Mouse (Mus musculus): ENCODE measurements around the gene Rab33b. TPM values are rescaled to one million over a fixed set of nuclear protein-coding genes. Genes with fewer than 3 reads are reported as not detected.
"Not testable (repeated sequence)": the region's sequence is repeated elsewhere in the genome, so short reads cannot be mapped to it uniquely, and the experiment has no call there.

The Rab33b gene
- total RNA-seq (2014; fragmentation: Nextera tagmentation) (6.4 and 7.8 TPM in 2 replicates), total RNA-seq (2017) (8.9 and 13.7 TPM in 2 replicates)

- ATAC-seq (replicated peaks; ENCODE audit: poor library complexity, severe bottlenecking), result peak; percentile 84
These were observed at the start of gene Rab33b for GRCm38 (mm10) chr3:51483741-51484359. Rab33b (plus strand) TSS chr3:51483920.

GRCm38 (mm10) chr3:51434364-51434763 lies 49.4 kb upstream of the Rab33b start:
- not testable (repeated sequence) for ATAC-seq (replicated peaks; ENCODE audit: poor library complexity, severe bottlenecking)

DNA sequence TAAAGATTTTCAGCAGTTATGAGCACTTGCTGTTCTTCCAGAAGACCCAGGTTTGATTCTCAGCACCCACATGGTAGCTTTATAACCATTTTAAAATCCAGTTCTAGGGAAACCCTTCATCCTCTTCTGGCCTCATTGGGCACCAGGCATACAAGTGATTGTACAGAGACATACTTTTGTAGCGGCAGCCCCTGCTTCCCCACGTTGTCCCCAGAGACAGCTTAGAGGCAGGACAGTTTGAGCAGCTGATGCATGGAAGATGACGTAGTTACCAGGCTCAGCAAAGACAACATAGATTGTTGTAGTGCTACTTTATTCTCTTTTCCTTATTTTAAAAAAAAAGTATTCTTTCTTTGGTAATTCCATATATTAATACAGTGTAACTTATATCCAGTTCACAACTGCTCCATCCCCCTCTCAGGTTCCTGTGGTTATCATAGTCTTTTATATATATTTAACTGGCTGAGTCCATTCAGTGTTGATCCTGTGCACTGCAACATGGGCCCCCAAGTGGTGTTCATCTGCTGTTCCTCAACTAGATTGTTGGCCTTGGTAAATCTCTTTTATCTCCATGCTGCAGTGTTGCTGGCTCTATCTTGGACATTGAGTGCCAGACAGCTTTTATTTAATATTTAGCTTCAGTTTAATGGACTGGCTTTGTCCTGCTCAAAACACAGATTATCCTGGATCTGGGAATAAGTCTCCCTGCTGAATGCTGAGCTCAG lies 48.7 kb upstream of the Rab33b start:
- no peak for ATAC-seq (replicated peaks; ENCODE audit: poor library complexity, severe bottlenecking)

DNA sequence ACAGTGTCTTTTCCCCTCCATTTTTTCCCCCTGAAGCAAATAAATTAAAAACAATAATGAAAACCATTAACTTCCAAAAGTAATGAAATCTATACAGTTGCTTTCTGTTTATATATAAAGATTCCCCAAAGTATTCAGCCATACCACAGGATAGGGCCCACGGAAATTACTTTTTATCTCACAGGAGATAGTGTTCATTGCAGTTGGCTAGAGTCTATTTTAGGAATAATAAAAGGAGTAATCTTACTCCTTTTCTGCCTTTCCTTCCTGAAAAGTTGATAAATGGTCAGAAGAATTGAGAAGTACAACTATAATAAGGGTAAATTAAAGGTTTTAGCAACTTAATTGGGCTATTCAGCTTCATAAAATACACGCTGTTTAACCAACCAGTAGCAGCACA lies 15.2 kb upstream of the Rab33b start:
- ATAC-seq (replicated peaks; ENCODE audit: poor library complexity, severe bottlenecking), result no peak

DNA sequence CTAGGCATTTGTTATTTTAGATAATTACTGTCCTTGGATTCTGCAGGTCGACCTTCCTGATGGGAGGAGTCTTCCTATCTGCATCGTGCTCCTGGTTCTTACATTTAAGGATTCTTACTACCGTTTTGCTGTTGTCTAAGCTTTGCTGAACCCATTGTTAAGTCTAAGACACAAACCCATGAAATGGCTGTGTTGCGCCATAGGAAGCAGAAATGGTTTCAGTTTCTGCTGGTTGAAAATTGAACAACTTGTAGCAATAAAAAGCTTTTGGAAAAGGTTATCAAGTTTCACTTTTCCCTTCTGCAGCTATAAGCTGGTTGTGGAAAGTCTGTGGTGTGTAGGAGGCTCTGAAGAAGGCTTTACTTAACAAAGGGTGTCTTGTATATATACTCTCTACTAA lies 8.0 kb upstream of the Rab33b start:
- ATAC-seq (replicated peaks; ENCODE audit: poor library complexity, severe bottlenecking), result peak; percentile 75

- no peak for ATAC-seq (replicated peaks; ENCODE audit: poor library complexity, severe bottlenecking)
These were observed 3.8 kb upstream of the Rab33b start for GRCm38 (mm10) chr3:51479893-51480292.

DNA sequence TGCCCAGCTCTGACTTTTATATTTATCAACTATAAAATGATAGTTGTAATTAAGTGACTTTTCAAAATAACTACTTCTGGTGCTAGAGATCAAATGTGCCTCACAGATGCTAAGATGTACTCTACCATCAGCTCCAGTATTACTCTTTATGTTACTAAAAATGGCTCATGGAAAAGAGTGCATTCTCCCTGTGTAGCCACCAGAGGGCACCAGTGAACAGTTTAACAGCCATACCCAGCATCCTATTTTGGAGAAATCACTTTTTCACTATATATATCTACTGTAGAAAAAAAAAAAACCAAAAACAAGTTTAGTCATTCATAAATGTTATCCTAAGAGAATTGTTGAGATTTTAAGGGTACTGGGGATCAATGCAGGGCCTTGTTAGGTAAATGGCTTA lies 2.7 kb upstream of the Rab33b start:
- 0 out of 2 replicates have a peak, but pooled peaks have one; percentile 19 for ATAC-seq (replicated peaks; ENCODE audit: poor library complexity, severe bottlenecking)

DNA sequence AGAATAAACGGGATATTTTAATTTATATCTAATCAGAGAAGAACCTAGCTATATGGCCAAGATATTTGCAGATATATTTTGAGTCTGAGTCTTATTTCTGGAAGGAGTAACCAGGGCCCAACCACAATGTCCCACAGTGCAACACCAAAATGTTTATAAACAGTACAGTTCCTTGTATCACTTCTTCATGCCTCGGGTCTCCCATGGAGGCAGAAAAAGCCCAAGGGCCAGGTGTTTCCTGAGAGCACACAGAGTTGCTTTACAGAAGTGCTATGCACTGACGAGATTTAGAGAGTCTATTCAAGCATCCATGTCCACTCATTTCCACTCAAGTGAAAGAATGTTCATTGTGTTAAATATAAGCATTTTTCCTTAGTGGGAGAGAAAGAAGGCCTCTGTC lies 1.8 kb upstream of the Rab33b start:
- no peak for ATAC-seq (replicated peaks; ENCODE audit: poor library complexity, severe bottlenecking)

GRCm38 (mm10) chr3:51482781-51483180 lies 939 bp upstream of the Rab33b start:
- ATAC-seq (replicated peaks; ENCODE audit: poor library complexity, severe bottlenecking), result no peak

GRCm38 (mm10) chr3:51484370-51484769 lies 650 bp downstream of the Rab33b start:
- ATAC-seq (replicated peaks; ENCODE audit: poor library complexity, severe bottlenecking), result peak; percentile 2; the same call in 1 of the 2 replicates

GRCm38 (mm10) chr3:51485347-51485746 lies 1.6 kb downstream of the Rab33b start:
- peak; percentile 29 for ATAC-seq (replicated peaks; ENCODE audit: poor library complexity, severe bottlenecking)

DNA sequence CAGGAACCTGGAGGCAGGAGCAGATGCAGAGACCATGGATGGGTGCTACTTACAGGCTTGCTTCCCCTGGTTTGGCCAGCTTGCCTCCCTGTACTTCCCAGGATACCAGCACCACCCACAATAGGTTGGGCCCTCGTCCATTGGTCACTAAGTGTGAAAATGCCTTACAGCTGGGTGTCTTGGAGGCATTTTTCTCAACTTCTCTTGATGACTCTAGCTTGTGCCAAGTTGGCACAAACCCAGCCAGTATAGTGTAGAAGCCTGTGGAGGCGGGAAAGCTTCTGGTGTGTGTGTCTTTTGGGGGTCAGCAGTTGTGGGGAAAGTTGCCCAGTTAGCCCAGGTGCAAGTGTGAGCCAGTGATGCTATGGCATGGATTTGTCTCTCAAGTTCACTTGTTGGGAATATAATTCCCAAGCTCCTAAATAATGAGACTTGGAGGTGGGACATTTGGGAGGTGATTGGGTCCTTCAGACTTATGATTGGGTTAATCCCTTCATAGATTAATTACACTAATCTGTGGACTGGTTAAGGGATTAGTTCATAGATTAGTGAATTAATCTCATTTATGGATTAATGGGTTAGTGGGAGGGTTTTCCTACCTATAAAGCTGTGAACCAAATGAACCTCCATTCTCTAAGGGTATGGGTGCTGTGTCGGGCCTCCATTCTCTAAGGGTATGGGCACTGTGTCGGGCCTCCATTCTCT lies 2.9 kb downstream of the Rab33b start:
- ATAC-seq (replicated peaks; ENCODE audit: poor library complexity, severe bottlenecking), result no peak

DNA sequence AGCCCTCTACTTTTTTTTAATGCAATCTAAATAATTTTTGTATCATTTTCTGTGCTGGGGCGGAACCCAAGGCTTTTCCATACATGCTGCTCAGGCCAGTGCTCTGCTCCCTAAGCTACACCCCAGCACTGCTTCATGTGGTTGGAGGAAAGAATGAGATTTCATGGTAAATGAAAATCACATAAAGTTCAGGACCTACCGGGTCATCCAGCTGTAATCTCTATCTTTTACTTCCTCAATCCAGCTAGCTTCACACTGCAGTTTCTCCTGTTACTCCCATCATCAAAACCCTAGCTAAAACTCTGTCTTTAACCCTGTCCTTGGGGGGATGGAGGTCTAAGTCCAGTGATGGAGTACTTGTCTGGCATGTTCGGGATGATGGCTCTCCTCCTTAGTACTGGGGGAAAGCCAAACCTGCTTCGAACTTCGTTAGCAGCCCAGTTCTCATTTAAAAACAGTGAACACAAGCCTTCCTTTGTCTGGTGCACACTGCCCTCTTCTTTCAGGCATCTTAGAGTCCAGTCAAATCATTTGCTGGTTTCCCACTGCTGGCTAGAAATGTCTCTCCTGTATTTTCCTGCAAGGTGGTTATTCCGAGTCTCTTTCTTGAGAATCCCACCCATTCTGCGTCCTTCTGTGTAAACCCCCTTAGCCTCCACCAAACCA lies 6.5 kb downstream of the Rab33b start:
- no peak for ATAC-seq (replicated peaks; ENCODE audit: poor library complexity, severe bottlenecking)

DNA sequence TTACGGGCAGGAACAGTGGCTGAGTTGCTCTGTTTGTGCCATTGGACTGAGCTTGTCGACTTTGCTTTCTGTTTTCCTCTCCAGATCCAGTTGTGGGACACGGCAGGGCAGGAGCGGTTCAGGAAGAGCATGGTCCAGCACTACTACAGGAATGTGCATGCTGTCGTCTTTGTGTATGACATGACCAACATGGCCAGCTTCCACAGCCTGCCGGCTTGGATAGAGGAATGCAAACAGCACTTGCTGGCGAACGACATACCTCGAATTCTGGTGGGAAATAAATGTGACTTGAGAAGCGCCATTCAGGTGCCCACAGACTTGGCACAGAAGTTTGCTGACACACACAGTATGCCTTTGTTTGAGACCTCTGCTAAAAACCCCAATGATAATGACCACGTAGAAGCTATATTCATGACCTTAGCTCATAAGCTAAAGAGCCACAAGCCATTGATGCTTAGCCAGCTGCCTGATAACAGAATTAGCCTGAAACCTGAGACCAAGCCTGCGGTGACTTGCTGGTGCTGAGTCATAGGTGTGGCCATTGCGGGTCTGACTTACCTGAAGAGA lies 9.6 kb downstream of the Rab33b start:
- ATAC-seq (replicated peaks; ENCODE audit: poor library complexity, severe bottlenecking), result no peak

GRCm38 (mm10) chr3:51494466-51494865 lies 10.7 kb downstream of the Rab33b start:
- ATAC-seq (replicated peaks; ENCODE audit: poor library complexity, severe bottlenecking), result peak; percentile 44; the same call in 1 of the 2 replicates

- no peak for ATAC-seq (replicated peaks; ENCODE audit: poor library complexity, severe bottlenecking)
These were observed 11.9 kb downstream of the Rab33b start for GRCm38 (mm10) chr3:51495646-51496045.

DNA sequence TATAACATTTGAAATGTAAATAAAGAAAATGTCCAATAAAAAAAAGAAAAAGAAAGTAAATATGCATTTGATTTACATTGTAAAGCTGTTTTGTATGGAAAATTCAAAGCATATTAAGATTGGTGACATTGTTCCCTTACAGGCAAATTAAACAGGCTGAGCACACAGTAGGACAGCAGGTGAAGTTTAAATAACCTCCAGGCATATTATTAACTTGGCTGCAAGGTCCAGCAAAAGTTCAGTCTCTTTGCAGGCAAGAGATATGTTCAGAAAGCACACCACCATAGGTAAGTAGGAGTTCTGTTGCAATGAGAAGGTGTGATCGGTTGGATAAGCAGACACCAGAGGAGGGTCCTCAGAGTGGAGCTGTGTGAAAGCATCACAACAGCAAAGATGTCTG lies 14.3 kb downstream of the Rab33b start:
- ATAC-seq (replicated peaks; ENCODE audit: poor library complexity, severe bottlenecking), result no peak

GRCm38 (mm10) chr3:51498659-51499058 lies 14.9 kb downstream of the Rab33b start:
- no peak for ATAC-seq (replicated peaks; ENCODE audit: poor library complexity, severe bottlenecking)

- ATAC-seq (replicated peaks; ENCODE audit: poor library complexity, severe bottlenecking), result no peak
These were observed 16.2 kb downstream of the Rab33b start for GRCm38 (mm10) chr3:51499876-51500275.

DNA sequence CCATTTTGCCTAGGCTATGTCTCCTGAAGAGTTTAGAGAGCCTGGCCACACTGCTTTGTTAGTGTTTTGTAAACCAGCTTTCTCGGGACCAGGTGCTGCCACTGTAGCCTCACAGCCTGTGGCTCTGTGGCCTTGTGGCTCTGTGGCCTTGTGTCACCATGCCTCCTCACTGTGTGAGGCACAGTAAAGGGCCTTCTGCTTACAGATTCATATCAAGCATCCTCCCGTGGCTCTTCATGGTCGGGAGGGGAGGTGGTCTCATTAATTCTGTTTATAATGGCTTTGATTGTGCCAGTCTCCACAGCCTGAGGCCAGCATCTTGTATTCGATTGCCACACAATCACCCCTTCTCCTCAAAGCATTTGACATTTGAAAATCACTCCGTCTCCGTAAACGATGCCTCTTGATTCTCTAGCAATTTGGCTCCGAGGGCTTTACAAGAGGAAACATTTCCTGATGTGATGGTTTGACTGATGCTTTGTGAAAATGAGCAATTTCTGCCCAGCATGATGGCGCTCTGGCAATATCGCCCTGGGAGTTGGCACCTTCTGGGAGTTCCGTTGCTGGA lies 20.7 kb downstream of the Rab33b start:
- ATAC-seq (replicated peaks; ENCODE audit: poor library complexity, severe bottlenecking), result no peak

Data from granulocyte monocyte progenitor cell, adult 5-6 weeks (primary cell).